Mouse (Mus musculus) midbrain, embryonic 10.5 days (tissue): ENCODE measurements at regions not wholly inside any gene's neighbourhood (a gene's known extent, or its start where the extent isn't known, plus 50 kb on each side); places are given as distances from the start of the nearest gene placed in this dataset.
"Not testable (repeated sequence)": the region's sequence is repeated elsewhere in the genome, so short reads cannot be mapped to it uniquely, and the experiment has no call there.

Experiments used
- DNase-seq: peaks from one replicate; pipeline ENCODE4 v3.0.0-alpha.2; 2017; ENCODE audit warnings: low spot score
- H3K27ac ChIP-seq: fragments of 300-500 bp; sonication (generic); replicated peaks from 2 replicates; pipeline ENCODE4 v1.5.1; 2016; ENCODE audit warnings: mild to moderate bottlenecking
- H3K27me3 ChIP-seq: fragments of 300-500 bp; sonication (generic); 2 replicates; pipeline ENCODE4 v1.6.1; 2016; ENCODE audit warnings: low read depth, mild to moderate bottlenecking; ENCODE audit not compliant: poor library complexity, severe bottlenecking
- H3K36me3 ChIP-seq: fragments of 300-500 bp; sonication (generic); 2 replicates; pipeline ENCODE4 v1.6.1; 2016; ENCODE audit warnings: mild to moderate bottlenecking, moderate library complexity
- H3K4me1 ChIP-seq: fragments of 300-500 bp; sonication (generic); 2 replicates; pipeline ENCODE4 v1.6.1; 2016
- H3K4me3 ChIP-seq: fragments of 300-500 bp; sonication (generic); 2 replicates; pipeline ENCODE4 v1.5.1; 2016; ENCODE audit warnings: mild to moderate bottlenecking, moderate library complexity
- H3K9me3 ChIP-seq: fragments of 300-500 bp; sonication (generic); replicated peaks from 2 replicates; pipeline ENCODE4 v1.6.1; 2016; ENCODE audit warnings: mild to moderate bottlenecking
- WGBS: fragments of 180-500 bp; shearing (Covaris S2); methylation state at CpG from one replicate; pipeline ENCODE4 v1.1.7; 2016; 5-methylcytosine and 5-hydroxymethylcytosine counted together

DNA sequence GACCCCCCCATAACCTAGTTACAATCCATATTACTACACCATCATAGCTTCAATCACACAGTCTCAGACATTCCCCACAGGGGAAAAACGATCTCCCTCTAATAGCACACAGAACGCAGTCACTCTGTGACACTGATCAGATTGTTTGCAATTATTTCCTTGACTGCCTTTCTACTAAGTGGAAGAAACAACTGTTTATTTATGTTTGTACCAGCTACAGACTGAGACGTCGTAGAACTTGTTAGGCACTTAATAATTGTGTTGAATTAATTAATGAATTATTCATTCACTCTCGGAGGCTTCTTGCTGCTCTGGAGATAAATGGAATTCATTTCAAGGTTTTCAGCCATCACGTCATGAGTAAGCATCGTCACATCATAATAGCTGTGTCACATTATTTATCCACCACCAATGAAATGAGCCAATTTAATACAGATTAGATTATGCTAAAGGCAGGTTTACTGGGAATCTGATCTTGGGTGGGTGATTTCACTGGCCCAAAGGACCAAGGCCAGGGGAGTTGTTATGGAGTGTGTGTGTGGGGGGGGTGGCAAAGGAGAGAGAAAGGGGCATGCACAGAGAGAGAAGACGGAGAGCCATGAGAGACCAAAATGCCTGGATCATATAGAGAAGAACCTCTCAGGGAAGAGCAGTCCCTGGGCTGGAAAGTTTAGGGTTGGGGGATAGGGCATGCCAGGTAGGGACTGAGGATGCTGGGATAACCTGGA is 355.7 kb upstream of the Zwint start:
- no peaks in the 10 kb centered on the region for H3K9me3 ChIP-seq
- H3K4me3 ChIP-seq = no peak overlapping the region
- H3K27ac ChIP-seq = no peak overlapping the region
- WGBS = 84% methylated on average over 8 of the region's 8 CpGs
- DNase-seq = no peak
- no peaks in the 10 kb centered on the region for H3K36me3 ChIP-seq
- no peaks in the 10 kb centered on the region for H3K27me3 ChIP-seq
- no peaks in the 10 kb centered on the region for H3K4me1 ChIP-seq

DNA sequence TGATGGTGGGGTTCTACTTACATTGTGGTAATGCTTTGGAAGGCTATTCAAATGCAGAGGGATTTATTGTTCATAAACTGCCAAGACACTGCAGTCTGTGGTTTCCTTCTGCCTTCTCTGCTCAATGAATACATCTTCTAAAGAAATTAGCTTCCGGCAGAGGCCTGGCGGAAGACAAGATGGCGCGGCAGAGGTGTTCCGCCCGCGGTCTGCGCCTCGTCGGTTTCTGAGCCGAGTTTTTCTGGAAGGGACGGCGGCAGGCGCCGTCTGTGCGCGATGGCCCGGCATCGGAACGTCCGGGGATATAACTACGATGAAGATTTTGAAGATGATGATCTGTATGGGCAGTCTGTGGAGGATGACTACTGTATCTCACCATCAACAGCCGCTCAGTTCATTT is 345.6 kb upstream of the Zwint start:
- H3K4me1 ChIP-seq, H3K36me3 ChIP-seq, DNase-seq, H3K9me3 ChIP-seq, H3K27me3 ChIP-seq, H3K4me3 ChIP-seq, H3K27ac ChIP-seq: not testable (repeated sequence)
- 95% methylated on average over 23 of the region's 23 CpGs for WGBS

DNA sequence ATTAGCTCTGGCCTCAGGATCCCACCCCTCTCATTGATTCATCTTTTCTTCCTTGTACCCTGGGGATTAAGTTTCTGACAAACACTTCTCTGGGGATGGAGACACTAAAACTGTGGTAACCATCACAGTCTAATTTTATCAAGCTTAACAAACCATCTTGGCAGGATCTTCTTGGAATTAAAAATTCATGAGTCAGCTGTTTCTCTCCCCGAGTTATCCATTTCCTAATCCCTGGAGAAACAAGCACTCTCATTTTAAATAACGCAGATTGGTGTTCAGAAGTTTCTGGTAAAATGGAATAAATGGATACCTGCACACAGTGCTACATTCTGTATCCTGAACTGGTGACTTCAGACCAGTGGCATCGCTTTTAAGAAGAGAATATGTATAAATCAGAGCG is 336.3 kb upstream of the Zwint start:
- no peaks in the 10 kb centered on the region for H3K4me1 ChIP-seq
- no peak overlapping the region for H3K27ac ChIP-seq
- H3K36me3 ChIP-seq = no peaks in the 10 kb centered on the region
- no peaks in the 10 kb centered on the region for H3K9me3 ChIP-seq
- no peak overlapping the region for H3K4me3 ChIP-seq
- WGBS = 82% methylated on average over 4 of the region's 4 CpGs
- DNase-seq = no peak
- no peaks in the 10 kb centered on the region for H3K27me3 ChIP-seq

DNA sequence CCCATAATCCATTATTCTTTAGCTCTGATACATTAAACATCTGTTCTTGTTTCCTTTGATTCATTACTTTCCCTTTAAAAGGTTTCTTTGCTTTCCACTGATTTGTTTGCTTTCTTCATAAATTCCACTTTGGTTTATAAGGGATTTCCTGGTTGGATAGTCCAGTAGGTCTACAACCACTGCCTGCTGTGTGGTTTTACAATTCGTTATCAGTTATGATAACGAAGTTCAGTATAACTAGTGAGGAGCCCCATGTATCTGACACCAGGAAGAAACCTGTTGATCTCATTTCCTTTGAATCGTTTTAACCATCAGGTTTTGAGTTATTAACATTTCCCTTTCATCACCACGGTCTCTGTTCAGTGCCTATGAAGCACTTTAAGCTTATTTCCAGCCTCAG is 334.3 kb upstream of the Zwint start:
- WGBS = 86% methylated on average over 4 of the region's 4 CpGs
- Histone ChIP-seq H3K27ac (no peak overlapping the region), H3K36me3 (no peaks in the 10 kb centered on the region), H3K27me3 (no peaks in the 10 kb centered on the region), H3K4me1 (no peaks in the 10 kb centered on the region), H3K4me3 (no peak overlapping the region), H3K9me3 (no peaks in the 10 kb centered on the region)
- DNase-seq = no peak

DNA sequence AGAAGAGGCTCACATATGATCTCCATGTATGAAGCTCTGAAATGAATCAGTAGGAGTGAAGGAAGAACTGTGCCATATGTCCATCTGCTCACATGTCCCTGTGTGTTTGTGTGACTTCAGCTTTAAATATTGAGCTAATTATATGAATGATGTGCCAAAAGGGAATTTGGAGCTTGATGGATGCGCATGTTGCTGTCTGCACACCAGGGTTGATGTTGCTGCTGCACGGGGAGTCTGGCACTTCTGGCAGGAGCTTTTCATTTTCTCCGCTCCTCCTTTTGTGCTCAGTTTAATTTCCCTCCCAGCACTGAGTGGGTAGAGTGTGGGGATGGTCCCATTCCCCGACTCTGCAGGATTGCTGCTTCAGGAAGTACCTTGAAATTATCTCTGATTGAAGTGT is 328.0 kb upstream of the Zwint start:
- 58% methylated on average over 4 of the region's 4 CpGs for WGBS
- Histone ChIP-seq H3K4me3 (no peak overlapping the region), H3K36me3 (no peaks in the 10 kb centered on the region), H3K27me3 (no peaks in the 10 kb centered on the region), H3K27ac (peak overlapping the region; percentile 64; the same call in 1 of the 2 replicates), H3K9me3 (no peaks in the 10 kb centered on the region), H3K4me1 (peaks cover 15% of the 10 kb centered on the region)
- no peak for DNase-seq

DNA sequence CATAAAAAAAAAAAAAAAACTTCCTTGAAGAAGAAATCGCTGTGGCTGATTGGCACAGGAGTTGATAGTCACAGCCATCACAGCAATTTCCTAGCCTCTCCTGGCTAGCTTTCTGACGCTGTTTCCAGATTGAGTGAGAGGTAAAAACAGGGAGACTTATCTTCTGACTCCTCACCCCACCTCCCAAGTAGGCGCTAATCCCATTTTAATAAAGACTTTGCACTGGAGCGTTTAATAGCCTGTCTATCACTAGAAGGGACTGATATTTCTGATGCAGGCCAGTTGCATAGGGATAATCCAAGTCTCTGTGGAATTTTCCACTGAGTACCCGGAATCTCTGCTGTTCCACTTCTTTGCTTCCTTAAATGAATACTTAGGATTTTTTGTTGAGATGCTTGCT is 307.4 kb upstream of the Zwint start:
- H3K27ac ChIP-seq = no peak overlapping the region
- DNase-seq = no peak
- WGBS = 46% methylated on average over 5 of the region's 5 CpGs
- no peaks in the 10 kb centered on the region for H3K36me3 ChIP-seq
- no peaks in the 10 kb centered on the region for H3K9me3 ChIP-seq
- H3K4me3 ChIP-seq = no peak overlapping the region
- H3K27me3 ChIP-seq = no peaks in the 10 kb centered on the region
- H3K4me1 ChIP-seq = peaks cover 2% of the 10 kb centered on the region; the same call in 1 of the 2 replicates

DNA sequence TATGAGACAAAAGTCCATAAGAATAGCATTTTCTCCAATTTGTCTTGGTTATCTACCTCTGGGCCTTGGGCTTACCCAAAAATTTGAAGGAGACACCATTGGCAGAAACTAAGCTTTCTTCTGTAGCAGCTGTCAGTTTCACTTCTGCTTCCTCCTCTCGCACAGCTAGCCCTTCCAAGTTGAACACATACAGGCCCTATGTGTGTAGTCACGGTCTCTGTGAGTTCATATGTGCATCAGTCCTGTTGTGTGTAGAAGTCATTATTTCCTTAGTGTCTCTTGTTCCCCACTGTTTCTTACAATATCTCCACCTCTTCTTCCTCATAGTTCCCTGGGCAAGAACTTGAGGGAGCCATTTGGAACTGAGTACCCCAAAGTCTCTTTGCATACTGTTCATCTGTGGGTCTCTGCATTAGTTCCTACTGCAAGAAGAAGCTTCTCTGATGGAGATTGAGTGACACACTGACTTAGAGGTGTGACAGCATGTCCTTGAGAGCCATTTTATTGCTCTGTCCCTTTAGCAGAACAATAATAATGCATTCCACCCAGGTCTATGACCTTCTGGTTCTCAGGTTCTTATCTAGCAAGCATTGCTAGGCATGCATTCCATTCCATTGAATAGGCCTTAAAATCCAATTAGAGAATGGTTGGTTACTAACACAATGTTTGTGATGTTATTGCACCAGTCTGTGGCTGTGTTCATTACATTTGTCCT is 306.5 kb upstream of the Zwint start:
- no peaks in the 10 kb centered on the region for H3K9me3 ChIP-seq
- 89% methylated on average over 2 of the region's 2 CpGs for WGBS
- DNase-seq = no peak
- peaks cover 2% of the 10 kb centered on the region; the same call in 1 of the 2 replicates for H3K4me1 ChIP-seq
- no peak overlapping the region for H3K27ac ChIP-seq
- no peaks in the 10 kb centered on the region for H3K27me3 ChIP-seq
- no peaks in the 10 kb centered on the region for H3K36me3 ChIP-seq
- H3K4me3 ChIP-seq = no peak overlapping the region

DNA sequence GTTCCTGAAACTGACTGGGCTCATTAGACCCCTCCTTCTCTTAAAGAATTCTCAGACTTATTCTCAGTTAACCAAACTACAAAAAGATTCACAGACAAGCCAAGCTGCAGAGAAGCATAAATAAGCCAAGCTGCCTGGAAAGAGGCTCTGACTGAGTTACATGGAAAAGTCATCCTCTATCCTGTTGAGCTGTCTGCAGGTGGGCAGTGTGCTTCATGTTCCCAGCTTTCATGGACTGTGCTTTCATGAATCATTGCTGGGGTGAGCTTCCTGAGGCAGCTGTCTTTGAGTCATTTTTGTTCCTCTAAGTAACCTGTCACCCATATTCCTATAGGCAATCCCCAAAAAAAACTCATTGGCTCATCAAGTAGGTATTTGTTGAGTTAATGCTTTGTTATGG is 301.8 kb upstream of the Zwint start:
- DNase-seq = no peak
- no peaks in the 10 kb centered on the region for H3K36me3 ChIP-seq

DNA sequence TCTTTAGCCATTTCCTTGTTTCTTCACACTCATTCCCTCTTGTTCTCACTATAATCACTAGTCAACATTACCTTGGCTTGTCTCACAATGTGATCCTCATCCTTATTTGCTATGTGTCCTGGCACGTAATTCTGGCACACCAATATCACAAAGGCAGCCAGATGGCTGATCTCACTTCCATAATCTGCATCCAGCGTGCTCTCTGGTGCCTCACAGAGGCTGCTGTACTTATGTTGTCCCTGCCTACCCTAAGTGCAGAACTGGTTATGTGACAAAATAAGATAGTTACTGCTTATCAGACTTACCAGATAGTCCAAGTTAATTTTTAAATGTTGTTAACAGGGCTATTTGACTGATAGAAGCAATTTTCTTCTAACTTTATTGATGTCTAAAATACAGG is 301.1 kb upstream of the Zwint start:
- Histone ChIP-seq H3K27me3 (no peaks in the 10 kb centered on the region), H3K36me3 (no peaks in the 10 kb centered on the region), H3K4me3 (no peak overlapping the region), H3K4me1 (no peaks in the 10 kb centered on the region), H3K9me3 (no peaks in the 10 kb centered on the region), H3K27ac (no peak overlapping the region)
- no peak for DNase-seq
- WGBS = 81% methylated on average over 2 of the region's 2 CpGs

More for the DNA sequence above, 301.8 kb upstream of the Zwint start:
- Histone ChIP-seq H3K4me3 (no peak overlapping the region), H3K27me3 (no peaks in the 10 kb centered on the region), H3K4me1 (no peaks in the 10 kb centered on the region; the same call in 1 of the 2 replicates), H3K9me3 (no peaks in the 10 kb centered on the region), H3K27ac (no peak overlapping the region)

DNA sequence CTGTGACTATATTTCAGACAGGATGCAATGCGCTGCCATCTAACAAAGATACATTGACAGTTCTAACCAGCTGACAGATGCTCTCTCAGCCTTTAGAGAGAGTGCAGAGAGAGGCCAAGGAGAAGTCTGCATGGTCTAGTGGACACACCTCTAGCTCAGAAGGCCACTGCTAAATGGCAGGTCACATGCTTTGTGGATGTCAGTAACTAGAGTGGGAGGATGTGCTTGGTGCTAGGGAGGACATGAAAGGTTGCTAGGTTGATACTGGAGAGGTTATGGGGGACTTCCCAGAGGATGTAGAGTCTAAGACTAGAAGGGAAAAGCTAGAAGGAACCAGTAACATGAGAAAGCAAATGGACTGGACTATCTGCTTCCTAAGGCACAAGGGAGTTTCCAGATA is 271.3 kb upstream of the Zwint start:
- no peak overlapping the region for H3K27ac ChIP-seq
- 95% methylated on average over 1 of the region's 1 CpGs for WGBS

DNA sequence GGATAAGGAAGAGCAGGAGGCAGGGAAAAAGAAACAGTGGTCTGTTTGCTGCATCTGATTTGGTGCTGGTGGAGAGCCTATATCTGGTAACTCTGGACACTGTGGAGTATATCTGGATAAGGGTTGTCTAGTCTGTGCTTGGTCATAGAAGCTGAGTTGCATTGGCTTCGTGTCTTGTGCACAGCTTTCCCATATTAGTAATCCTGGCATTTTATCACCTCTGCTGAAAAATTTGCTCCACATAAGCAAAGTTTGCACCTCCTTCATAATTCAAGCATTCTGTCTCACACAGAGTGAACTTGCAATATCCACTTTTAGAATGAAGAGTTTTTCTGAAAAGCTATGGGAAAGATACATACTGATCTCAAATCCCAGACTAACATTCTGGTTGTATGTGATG is 269.8 kb upstream of the Zwint start:
- H3K4me1 ChIP-seq = no peaks in the 10 kb centered on the region
- H3K4me3 ChIP-seq = no peak overlapping the region
- WGBS = 77% methylated on average over 1 of the region's 1 CpGs
- no peaks in the 10 kb centered on the region for H3K9me3 ChIP-seq
- H3K27ac ChIP-seq = no peak overlapping the region
- DNase-seq = no peak
- H3K27me3 ChIP-seq = no peaks in the 10 kb centered on the region
- H3K36me3 ChIP-seq = no peaks in the 10 kb centered on the region

More for the DNA sequence above, 271.3 kb upstream of the Zwint start:
- Histone ChIP-seq H3K36me3 (no peaks in the 10 kb centered on the region), H3K27me3 (no peaks in the 10 kb centered on the region), H3K9me3 (no peaks in the 10 kb centered on the region), H3K4me1 (no peaks in the 10 kb centered on the region), H3K4me3 (no peak overlapping the region)
- no peak for DNase-seq

DNA sequence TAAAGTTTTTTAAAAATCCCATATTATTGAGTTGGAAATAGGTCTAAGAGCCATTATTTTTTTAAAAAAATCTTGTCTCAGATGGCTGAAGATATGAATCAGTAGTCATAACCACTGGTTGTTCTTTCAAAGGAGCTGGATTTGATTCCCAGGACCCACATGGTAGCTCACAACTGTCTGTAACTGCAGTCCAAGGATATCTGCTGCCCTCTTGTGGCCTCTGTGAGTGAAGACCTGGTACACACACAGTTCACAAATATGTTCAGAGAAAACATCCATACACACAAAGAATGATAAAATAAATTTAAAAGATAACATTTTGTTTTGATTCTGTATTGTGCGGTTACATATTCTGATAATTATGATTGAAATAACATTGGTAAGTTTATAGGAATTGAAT is 263.2 kb upstream of the Zwint start:
- 81% methylated on average over 1 of the region's 1 CpGs for WGBS
- Histone ChIP-seq H3K36me3 (no peaks in the 10 kb centered on the region), H3K27me3 (no peaks in the 10 kb centered on the region), H3K4me3 (no peak overlapping the region), H3K9me3 (no peaks in the 10 kb centered on the region; the same call in 1 of the 2 replicates), H3K27ac (no peak overlapping the region), H3K4me1 (no peaks in the 10 kb centered on the region)
- no peak for DNase-seq

DNA sequence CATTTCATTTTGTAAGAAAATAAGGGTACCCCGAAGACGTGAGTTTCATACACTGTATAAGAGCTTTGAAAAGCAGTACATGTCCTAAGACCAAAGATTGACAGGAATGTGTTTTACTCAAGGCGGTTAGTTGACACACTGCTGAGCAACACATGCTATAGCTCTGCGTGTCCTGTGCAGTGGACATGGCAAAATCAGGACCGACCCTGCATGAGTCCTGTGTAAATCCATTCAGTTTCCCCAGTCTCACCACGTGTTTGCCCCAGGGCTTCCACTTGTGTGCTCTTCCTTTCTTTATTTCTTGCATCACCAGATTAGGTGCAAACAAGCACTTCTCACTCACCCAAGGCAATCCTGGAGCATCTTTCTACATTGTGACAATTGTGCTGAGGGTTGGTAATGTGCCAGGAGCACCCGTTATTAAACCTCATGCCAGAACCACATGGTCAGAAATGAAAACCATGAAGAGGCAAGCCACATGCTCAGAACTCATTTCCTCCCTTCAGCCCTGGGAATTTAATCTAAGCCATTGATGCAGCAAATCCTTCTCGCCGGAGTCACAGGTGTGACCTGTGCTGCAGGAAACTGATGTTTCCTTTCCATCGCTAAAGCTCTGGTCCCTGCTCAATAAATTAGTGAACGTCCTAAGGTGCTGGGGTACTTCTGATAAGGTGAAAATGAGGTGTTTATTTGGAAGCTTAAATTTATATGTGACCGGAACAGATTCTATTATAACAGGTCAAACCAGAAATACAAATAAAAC is 261.2 kb upstream of the Zwint start:
- no peaks in the 10 kb centered on the region for H3K36me3 ChIP-seq
- no peaks in the 10 kb centered on the region for H3K27me3 ChIP-seq
- H3K4me1 ChIP-seq = no peaks in the 10 kb centered on the region
- no peak overlapping the region for H3K27ac ChIP-seq
- DNase-seq = no peak
- no peak overlapping the region for H3K4me3 ChIP-seq
- 88% methylated on average over 12 of the region's 12 CpGs for whole genome bisulfite sequencing
- H3K9me3 ChIP-seq = no peaks in the 10 kb centered on the region; the same call in 1 of the 2 replicates
